Mouse (Mus musculus): Measurements from ENCODE around the gene Lhfpl1. TPM values are rescaled to one million over a fixed set of nuclear protein-coding genes. Genes with fewer than 3 reads are reported as not detected.
"Not testable (repeated sequence)": the region's sequence is repeated elsewhere in the genome, so short reads cannot be mapped to it uniquely, and the experiment has no call there.

Lhfpl1 gene
- 2.3 and 3.1 TPM in 2 replicates for polyA plus RNA-seq (2015; fragmentation: Nextera tagmentation; extraction: Ambion mirVana)

DNA sequence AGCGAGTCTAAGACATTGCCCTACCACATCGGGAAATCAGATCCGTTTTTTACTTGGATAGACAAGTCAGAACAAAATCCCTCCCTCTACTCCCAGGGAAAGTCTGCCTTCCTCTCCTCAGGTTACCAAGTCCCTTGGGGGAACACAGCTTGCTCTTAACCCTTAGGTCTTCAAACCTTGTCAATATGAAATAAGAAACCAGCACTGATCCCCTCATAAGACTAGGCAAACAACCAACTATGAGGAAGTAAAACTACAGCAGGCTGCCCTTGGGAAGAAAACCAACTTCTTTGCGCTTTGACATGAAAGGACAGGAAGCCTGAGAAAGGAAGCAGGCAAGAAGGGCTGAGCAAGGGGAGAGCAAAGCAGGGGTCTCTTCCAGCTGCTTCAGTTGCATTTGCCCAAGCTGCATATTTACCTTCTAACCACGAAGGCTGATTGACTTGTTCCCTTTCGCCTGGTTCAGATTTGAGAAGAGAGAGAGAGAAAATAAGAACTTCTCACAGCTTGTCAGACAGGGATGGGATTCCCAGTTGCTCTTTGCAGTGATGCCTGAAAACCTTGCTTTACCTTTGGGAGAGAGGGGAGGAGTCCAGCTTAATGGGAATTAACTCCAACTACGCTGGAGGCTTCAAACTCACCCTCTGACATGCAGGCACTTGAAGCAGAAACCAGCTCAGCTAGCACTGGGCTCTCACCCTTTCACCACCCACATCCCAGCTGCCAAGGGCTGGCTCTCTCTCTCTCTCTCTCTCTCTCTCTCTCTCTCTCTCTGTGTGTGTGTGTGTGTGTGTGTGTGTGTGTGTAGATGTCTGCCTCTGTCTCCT lies at the start of gene Lhfpl1:
Lhfpl1 (minus strand) TSS at position 713 of the 827 bp plus-strand sequence.
- no peak for ATAC-seq (ENCODE audit: insufficient read depth, low FRiP score, low read depth)

GRCm38 (mm10) chrX:145371839-145372238 lies 22.9 kb upstream of the Lhfpl1 start:
- Histone ChIP-seq H3K9ac (no peak overlapping the region), H3K4me2 (no peak overlapping the region), H3K27me3 (replicated peaks) (no peaks in the 10 kb centered on the region), H3K9me3 (no peaks in the 10 kb centered on the region), H3K4me1 (no peaks in the 10 kb centered on the region), H3K4me3 (replicated peaks) (no peak overlapping the region), H3K36me3 (no peaks in the 10 kb centered on the region), H3K27ac (no peak overlapping the region)
- ATAC-seq (ENCODE audit: insufficient read depth, low FRiP score, low read depth): no peak
- 54% methylated on average over 5 of the region's 5 CpGs for WGBS

More for the DNA sequence above, at the start of gene Lhfpl1:
- Histone ChIP-seq H3K4me3 (replicated peaks) (no peak within 1 kb of the TSS), H3K9me3 (no peaks in the 10 kb centered on the region), H3K9ac (no peak within 1 kb of the TSS), H3K4me2 (peak within 1 kb of the TSS; percentile 19; the same call in 1 of the 2 replicates), H3K27me3 (replicated peaks) (no peaks in the 10 kb centered on the region), H3K36me3 (no peaks in the 10 kb centered on the region), H3K4me1 (no peaks in the 10 kb centered on the region), H3K27ac (peak within 1 kb of the TSS; percentile 35; the same call in 1 of the 2 replicates)
- 28% methylated on average over 7 of the region's 7 CpGs for WGBS

- 93% methylated on average over 4 of the region's 4 CpGs for WGBS
- no peaks in the 10 kb centered on the region for H3K36me3 ChIP-seq
- no peak for ATAC-seq (ENCODE audit: insufficient read depth, low FRiP score, low read depth)
These were observed 13.6 kb upstream of the Lhfpl1 start for GRCm38 (mm10) chrX:145362527-145362926.

GRCm38 (mm10) chrX:145342402-145342801 lies 6.5 kb downstream of the Lhfpl1 start:
- no peak overlapping the region for H3K4me2 ChIP-seq
- WGBS: 75% methylated on average over 2 of the region's 2 CpGs
- H3K9ac ChIP-seq: no peak overlapping the region
- H3K4me3 ChIP-seq (replicated peaks): no peak overlapping the region
- no peak for ATAC-seq (ENCODE audit: insufficient read depth, low FRiP score, low read depth)
- no peaks in the 10 kb centered on the region for H3K36me3 ChIP-seq
- no peak overlapping the region for H3K27ac ChIP-seq
- H3K27me3 ChIP-seq (replicated peaks): no peaks in the 10 kb centered on the region
- H3K4me1 ChIP-seq: no peaks in the 10 kb centered on the region
- no peaks in the 10 kb centered on the region for H3K9me3 ChIP-seq

More at GRCm38 (mm10) chrX:145362527-145362926, 13.6 kb upstream of the Lhfpl1 start:
- no peaks in the 10 kb centered on the region for H3K9me3 ChIP-seq
- H3K27me3 ChIP-seq (replicated peaks): no peaks in the 10 kb centered on the region
- no peak overlapping the region for H3K4me2 ChIP-seq
- H3K27ac ChIP-seq: no peak overlapping the region
- no peak overlapping the region for H3K4me3 ChIP-seq (replicated peaks)
- no peak overlapping the region for H3K9ac ChIP-seq
- no peaks in the 10 kb centered on the region for H3K4me1 ChIP-seq

DNA sequence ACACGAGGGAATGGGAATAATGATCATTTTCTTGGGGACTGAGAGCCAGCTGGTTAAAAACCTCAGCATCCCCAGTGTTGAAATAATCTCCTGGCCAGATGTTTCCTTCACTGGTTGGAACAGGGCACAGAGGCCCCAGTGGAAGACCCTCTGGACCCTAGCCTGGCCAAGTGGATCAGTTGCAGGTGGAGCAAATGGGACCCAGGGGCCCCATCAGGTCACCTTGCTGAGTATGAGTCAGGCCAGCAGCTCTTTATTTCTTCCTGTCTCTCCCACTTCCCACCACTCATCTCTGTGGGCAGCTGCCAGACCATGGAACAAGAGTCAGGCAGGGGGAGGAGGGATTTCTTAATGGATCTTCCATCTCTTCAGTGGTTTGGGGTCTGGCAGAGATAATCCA lies 12.7 kb downstream of the Lhfpl1 start:
- ATAC-seq (ENCODE audit: insufficient read depth, low FRiP score, low read depth): no peak
- no peak overlapping the region for H3K9ac ChIP-seq
- H3K9me3 ChIP-seq: no peaks in the 10 kb centered on the region
- no peaks in the 10 kb centered on the region for H3K27me3 ChIP-seq (replicated peaks)
- H3K4me3 ChIP-seq (replicated peaks): no peak overlapping the region
- H3K27ac ChIP-seq: no peak overlapping the region
- 53% methylated on average over 1 of the region's 1 CpGs for WGBS
- H3K4me2 ChIP-seq: no peak overlapping the region
- H3K36me3 ChIP-seq: no peaks in the 10 kb centered on the region
- H3K4me1 ChIP-seq: no peaks in the 10 kb centered on the region

- Histone ChIP-seq H3K4me2 (no peak overlapping the region), H3K36me3 (no peaks in the 10 kb centered on the region), H3K27me3 (replicated peaks) (no peaks in the 10 kb centered on the region), H3K4me3 (replicated peaks) (no peak overlapping the region), H3K27ac (no peak overlapping the region), H3K9ac (no peak overlapping the region), H3K9me3 (no peaks in the 10 kb centered on the region), H3K4me1 (no peaks in the 10 kb centered on the region)
- 64% methylated on average over 1 of the region's 1 CpGs for WGBS
- ATAC-seq (ENCODE audit: insufficient read depth, low FRiP score, low read depth): no peak
These were observed 40.3 kb downstream of the Lhfpl1 start for GRCm38 (mm10) chrX:145308555-145308954.

- H3K9me3 ChIP-seq: no peaks in the 10 kb centered on the region
- no peak overlapping the region for H3K27ac ChIP-seq
- no peaks in the 10 kb centered on the region for H3K4me1 ChIP-seq
- H3K4me2 ChIP-seq: no peak overlapping the region
- no peak overlapping the region for H3K4me3 ChIP-seq (replicated peaks)
- 3% methylated on average over 2 of the region's 2 CpGs for WGBS
- no peaks in the 10 kb centered on the region for H3K27me3 ChIP-seq (replicated peaks)
- no peak for ATAC-seq (ENCODE audit: insufficient read depth, low FRiP score, low read depth)
- no peaks in the 10 kb centered on the region for H3K36me3 ChIP-seq
- H3K9ac ChIP-seq: no peak overlapping the region
These were observed 41.7 kb downstream of the Lhfpl1 start for GRCm38 (mm10) chrX:145307174-145307573.

GRCm38 (mm10) chrX:145300232-145300631 lies 48.7 kb downstream of the Lhfpl1 start:
- not testable (repeated sequence) for H3K4me2 ChIP-seq; ATAC-seq (ENCODE audit: insufficient read depth, low FRiP score, low read depth); H3K27me3 ChIP-seq (replicated peaks); H3K27ac ChIP-seq; H3K4me1 ChIP-seq; H3K4me3 ChIP-seq (replicated peaks); H3K9ac ChIP-seq; H3K9me3 ChIP-seq; H3K36me3 ChIP-seq

DNA sequence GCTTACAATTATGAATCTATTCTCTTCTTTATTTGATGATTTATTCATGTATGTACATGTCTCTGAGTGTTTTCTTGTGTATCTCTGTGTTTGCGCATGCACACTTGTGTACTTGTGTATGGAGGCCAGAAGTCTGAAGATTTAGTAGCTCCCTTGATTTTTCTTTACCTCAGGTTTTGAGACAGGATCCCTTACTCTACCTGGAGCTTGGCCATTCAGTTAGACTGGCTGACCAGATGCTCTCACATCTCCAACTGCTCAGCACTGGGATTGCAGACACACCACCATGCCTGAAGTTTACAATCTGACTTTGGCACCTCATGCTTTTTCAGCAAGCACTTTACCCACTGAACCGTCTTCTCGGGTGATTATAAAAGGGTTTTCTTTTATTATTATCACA lies 76.7 kb downstream of the Lhfpl1 start:
- no peak overlapping the region for H3K27ac ChIP-seq
- H3K9me3 ChIP-seq: no peaks in the 10 kb centered on the region
- H3K36me3 ChIP-seq: no peaks in the 10 kb centered on the region
- no peak overlapping the region for H3K4me3 ChIP-seq (replicated peaks)
- H3K4me1 ChIP-seq: no peaks in the 10 kb centered on the region
- H3K4me2 ChIP-seq: no peak overlapping the region
- H3K27me3 ChIP-seq (replicated peaks): no peaks in the 10 kb centered on the region
- WGBS: 69% methylated on average over 3 of the region's 3 CpGs
- ATAC-seq (ENCODE audit: insufficient read depth, low FRiP score, low read depth): no peak
- no peak overlapping the region for H3K9ac ChIP-seq

GRCm38 (mm10) chrX:145271768-145272167 lies 77.1 kb downstream of the Lhfpl1 start:
- 38% methylated on average over 4 of the region's 4 CpGs for WGBS
- no peaks in the 10 kb centered on the region for H3K4me1 ChIP-seq
- H3K4me2 ChIP-seq: no peak overlapping the region
- H3K9me3 ChIP-seq: no peaks in the 10 kb centered on the region
- no peak overlapping the region for H3K4me3 ChIP-seq (replicated peaks)
- H3K9ac ChIP-seq: no peak overlapping the region
- no peaks in the 10 kb centered on the region for H3K27me3 ChIP-seq (replicated peaks)
- no peak overlapping the region for H3K27ac ChIP-seq
- no peaks in the 10 kb centered on the region for H3K36me3 ChIP-seq
- ATAC-seq (ENCODE audit: insufficient read depth, low FRiP score, low read depth): no peak

GRCm38 (mm10) chrX:145261803-145262202 lies 87.1 kb downstream of the Lhfpl1 start:
- H3K27me3 ChIP-seq (replicated peaks): no peaks in the 10 kb centered on the region
- H3K4me2 ChIP-seq: no peak overlapping the region
- no peak for ATAC-seq (ENCODE audit: insufficient read depth, low FRiP score, low read depth)
- 56% methylated on average over 5 of the region's 5 CpGs for WGBS
- H3K9ac ChIP-seq: no peak overlapping the region
- H3K27ac ChIP-seq: no peak overlapping the region
- no peaks in the 10 kb centered on the region for H3K36me3 ChIP-seq
- H3K4me1 ChIP-seq: no peaks in the 10 kb centered on the region
- H3K4me3 ChIP-seq (replicated peaks): no peak overlapping the region
- H3K9me3 ChIP-seq: no peaks in the 10 kb centered on the region
